Mouse (Mus musculus) macrophage (primary cell): ENCODE measurements at regions not wholly inside any gene's neighbourhood (a gene's known extent, or its start where the extent isn't known, plus 50 kb on each side); places are given as distances from the start of the nearest gene placed in this dataset.

Experiments
- H3K27ac ChIP-seq: fragments of 350-480 bp; formaldehyde crosslinking; 2 replicates; pipeline ENCODE4 v1.9.0; 2021
- H3K36me3 ChIP-seq: fragments of 350-480 bp; formaldehyde crosslinking; 2 replicates; pipeline ENCODE4 v1.9.0; 2021; ENCODE audit errors: inconsistent target
- H3K4me3 ChIP-seq: fragments of 350-480 bp; formaldehyde crosslinking; 2 replicates; pipeline ENCODE4 v1.9.0; 2021; ENCODE audit errors: inconsistent target
- H3K79me2 ChIP-seq: fragments of 350-480 bp; formaldehyde crosslinking; 2 replicates; pipeline ENCODE4 v1.9.0; 2021; ENCODE audit errors: inconsistent target
- WGBS: methylation state at CpG from one replicate; pipeline ENCODE4 v1.1.7; 2026; ENCODE audit warnings: inconsistent platforms; ENCODE audit not compliant: missing documents; 5-methylcytosine and 5-hydroxymethylcytosine counted together

DNA sequence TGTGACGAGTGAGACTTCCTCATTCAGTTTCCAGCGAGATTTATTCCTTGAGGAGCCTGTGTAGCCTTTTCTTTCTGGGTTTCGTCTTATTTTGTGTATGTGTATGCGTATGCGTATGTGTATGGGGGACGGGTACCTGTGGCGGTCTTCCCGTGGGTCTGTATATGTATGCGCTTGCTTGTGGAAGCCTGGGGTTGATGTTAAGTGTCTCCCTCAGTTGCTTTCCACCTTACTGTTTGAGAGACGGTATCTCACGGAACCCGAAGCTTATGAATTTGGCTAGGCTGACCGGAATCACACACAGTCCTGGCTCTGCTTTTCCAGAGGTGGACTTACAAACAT lies 87.1 kb downstream of the Ankrd50 start:
- 82% methylated on average over 13 of the region's 13 CpGs for WGBS
- Histone ChIP-seq H3K79me2 (no peaks in the 10 kb centered on the region), H3K36me3 (no peaks in the 10 kb centered on the region), H3K4me3 (no peak overlapping the region), H3K27ac (no peak overlapping the region)

DNA sequence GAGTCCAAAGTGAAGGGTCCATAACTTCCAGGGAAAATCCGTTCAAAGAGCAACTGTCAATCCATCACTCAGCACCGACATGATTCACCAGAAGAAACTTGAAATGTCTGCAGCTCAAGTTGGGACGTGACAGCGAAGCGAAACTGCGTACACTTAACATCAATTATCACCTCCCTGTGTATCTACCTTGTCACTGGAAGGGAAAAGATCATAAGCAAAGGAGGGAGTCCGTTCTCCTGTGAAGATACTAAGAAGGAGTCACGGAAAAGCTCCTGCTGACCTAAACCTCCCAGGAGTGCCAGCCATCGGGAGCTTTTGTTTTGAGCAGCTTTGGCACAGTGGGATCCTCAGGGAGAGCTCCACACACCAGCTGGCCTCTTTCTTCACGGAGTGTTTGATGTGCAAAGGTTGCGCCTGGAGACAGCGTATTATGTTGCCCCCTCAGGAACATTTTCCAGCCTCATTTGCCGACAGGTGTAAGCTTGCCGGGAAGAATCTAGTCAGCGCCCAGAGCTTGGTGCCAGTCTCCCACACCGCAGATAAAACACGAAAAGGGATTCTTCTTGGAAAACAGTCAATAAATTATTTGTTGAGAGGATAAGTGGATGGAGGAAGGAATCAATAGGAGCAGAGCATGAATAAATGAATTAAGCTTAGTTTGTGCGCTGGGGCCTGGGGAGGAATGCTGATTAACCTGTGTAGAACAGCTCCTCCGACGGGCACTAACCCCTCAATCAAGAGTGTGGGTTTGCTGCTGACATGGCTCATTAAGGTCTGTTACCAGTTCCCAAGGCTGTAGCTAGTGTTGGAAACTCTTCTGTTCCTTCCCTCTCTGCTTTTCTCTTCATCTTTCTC lies 87.7 kb downstream of the Ankrd50 start:
- H3K36me3 ChIP-seq: no peaks in the 10 kb centered on the region
- WGBS: 70% methylated on average over 20 of the region's 20 CpGs
- no peak overlapping the region for H3K27ac ChIP-seq
- H3K79me2 ChIP-seq: no peaks in the 10 kb centered on the region
- no peak overlapping the region for H3K4me3 ChIP-seq

DNA sequence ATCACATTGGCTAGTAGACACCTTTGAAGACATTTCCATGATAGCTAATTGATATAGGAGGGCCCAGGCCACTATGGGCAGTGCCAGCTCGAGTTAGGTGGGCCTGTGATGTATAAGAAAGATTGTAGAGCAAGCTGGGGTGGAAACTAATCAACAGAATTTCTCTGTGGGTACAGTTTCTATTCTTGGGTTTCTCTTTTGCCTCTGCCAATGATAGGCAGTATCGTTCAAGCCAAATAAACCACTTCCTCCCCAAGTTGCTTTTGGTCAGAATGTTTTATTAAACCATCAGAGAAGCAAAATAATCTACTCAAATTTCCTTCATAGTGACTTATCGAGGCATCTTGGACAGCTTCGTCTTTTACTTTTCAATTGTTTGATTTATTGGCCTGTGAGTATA lies 90.3 kb downstream of the Ankrd50 start:
- WGBS: 11% methylated on average over 4 of the region's 4 CpGs
- Histone ChIP-seq H3K36me3 (no peaks in the 10 kb centered on the region), H3K79me2 (no peaks in the 10 kb centered on the region), H3K27ac (no peak overlapping the region), H3K4me3 (no peak overlapping the region)

DNA sequence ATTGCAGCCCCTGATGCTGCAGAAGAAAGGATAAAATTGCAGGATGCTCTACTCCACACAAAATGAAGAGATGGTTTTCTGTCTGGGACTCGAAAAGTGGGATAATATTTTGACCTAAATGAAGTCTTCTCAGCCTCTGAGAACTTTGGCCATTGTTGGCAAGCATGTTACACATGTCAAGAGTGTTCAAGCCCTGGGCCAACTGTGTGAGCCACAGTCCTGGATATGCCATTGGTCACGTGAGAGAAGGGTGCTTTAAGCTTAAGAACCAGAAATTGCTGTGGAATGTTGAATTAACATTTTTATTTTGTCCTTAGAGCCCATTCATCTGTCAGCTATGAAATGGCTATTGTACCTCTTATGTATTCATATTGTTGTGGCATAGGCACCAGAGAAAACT lies 95.0 kb downstream of the Ankrd50 start:
- Histone ChIP-seq H3K4me3 (no peak overlapping the region), H3K36me3 (no peaks in the 10 kb centered on the region), H3K27ac (no peak overlapping the region), H3K79me2 (no peaks in the 10 kb centered on the region)
- 92% methylated on average over 2 of the region's 2 CpGs for WGBS

DNA sequence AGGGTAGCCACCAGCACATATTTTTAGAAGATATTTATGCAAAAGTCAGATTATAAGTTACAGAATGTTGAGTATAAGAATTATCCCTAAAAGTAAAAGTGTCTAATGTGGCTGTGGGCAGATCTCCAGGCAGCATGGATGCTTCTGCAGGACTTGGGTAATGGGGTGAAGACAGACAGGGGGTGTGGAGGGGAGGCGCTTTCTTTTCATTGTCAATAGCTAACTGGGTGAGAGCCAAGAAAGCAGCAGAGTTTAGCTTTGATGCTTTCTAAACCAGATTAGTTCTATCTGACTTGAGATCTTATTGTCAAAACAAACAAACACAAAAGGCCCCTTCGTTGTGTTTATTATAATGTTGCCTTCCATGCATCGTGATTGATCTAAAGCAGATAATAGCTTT lies 95.7 kb downstream of the Ankrd50 start:
- H3K4me3 ChIP-seq: no peak overlapping the region
- 93% methylated on average over 3 of the region's 3 CpGs for WGBS
- H3K79me2 ChIP-seq: no peaks in the 10 kb centered on the region
- H3K27ac ChIP-seq: no peak overlapping the region
- H3K36me3 ChIP-seq: no peaks in the 10 kb centered on the region

DNA sequence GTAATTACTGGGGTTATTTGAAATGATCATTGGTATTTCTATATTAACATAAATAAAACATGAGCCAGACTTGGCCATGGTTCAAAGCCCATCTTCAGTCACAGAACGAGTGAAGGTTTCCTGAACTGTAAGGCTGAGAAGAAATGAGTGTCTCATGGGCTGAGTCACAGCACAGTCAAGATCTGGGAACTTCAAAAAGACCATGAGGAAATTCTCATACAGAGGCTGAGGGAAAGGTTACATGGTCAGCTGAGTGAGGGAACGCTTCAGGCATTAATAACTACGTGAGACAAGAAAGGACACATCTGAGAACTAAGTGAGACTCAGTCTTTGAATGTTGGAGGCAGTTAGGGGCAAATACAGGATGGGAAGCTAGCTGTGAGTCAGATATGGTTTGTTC lies 101.9 kb downstream of the Ankrd50 start:
- WGBS: 75% methylated on average over 3 of the region's 3 CpGs
- H3K79me2 ChIP-seq: no peaks in the 10 kb centered on the region
- no peaks in the 10 kb centered on the region for H3K36me3 ChIP-seq
- no peak overlapping the region for H3K4me3 ChIP-seq
- H3K27ac ChIP-seq: no peak overlapping the region

DNA sequence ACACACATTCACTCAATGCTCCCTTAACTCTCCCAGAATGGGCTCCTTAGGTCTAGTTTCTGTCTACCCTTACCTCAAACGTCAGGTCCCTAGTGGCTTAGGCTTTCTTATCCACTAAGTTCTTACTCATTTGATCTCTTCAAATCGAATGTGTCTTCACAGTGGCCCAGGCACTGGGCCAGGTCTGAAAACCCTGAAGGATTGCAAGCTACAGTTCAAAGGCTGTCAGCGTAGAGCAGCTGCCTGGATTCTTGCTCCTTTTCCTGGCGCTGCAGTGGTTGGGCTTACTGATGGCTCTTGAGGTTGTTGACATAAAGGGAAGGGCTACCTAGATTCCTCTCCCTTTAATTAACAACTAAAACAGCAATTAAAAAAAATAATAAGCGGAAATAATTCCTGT lies 103.0 kb downstream of the Ankrd50 start:
- H3K36me3 ChIP-seq: no peaks in the 10 kb centered on the region
- H3K27ac ChIP-seq: no peak overlapping the region
- WGBS: 90% methylated on average over 5 of the region's 5 CpGs

DNA sequence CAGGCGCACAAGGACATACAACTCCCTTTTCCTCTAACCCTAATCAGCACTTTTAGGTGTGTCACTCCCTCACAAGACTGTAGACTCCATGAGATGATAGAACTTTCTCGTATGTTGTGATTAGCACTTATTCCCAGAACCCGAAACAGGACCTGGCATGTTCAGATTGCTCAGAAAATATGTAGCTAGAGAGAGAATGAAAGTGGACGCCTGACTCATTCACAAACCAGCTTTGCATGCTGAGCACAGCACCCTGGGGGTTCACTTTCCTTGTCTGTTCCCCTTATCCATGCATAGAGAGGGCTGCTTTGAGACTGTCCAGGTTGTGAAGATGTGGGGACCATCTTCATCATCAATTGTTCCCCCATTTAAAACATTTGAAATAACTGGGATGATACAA lies 111.0 kb downstream of the Ankrd50 start:
- Histone ChIP-seq H3K27ac (no peak overlapping the region), H3K79me2 (no peaks in the 10 kb centered on the region), H3K4me3 (no peak overlapping the region), H3K36me3 (no peaks in the 10 kb centered on the region)
- 89% methylated on average over 4 of the region's 4 CpGs for WGBS

More for the DNA sequence above, 103.0 kb downstream of the Ankrd50 start:
- no peak overlapping the region for H3K4me3 ChIP-seq
- no peaks in the 10 kb centered on the region for H3K79me2 ChIP-seq

DNA sequence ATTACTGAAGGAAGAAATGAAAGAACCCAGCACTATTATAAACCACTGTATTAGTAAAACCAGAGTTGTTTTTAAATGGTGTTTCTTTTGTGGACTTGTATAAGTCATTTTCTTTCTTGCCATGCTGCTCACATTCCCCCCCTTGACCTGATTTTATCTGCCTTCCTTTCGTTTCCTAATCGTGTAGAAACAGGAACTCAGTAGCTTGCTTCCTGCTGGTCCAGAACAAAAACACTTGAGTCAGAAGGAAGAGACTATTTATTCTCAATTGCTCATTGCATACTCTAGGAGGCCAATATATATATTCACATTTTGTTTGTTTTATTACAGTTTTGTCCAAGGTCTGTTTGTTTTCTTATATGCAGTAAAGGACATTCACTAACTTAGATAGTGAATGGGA lies 112.9 kb downstream of the Ankrd50 start:
- Histone ChIP-seq H3K36me3 (no peaks in the 10 kb centered on the region), H3K4me3 (no peak overlapping the region), H3K79me2 (no peaks in the 10 kb centered on the region), H3K27ac (no peak overlapping the region)
- 5% methylated on average over 2 of the region's 2 CpGs for WGBS

DNA sequence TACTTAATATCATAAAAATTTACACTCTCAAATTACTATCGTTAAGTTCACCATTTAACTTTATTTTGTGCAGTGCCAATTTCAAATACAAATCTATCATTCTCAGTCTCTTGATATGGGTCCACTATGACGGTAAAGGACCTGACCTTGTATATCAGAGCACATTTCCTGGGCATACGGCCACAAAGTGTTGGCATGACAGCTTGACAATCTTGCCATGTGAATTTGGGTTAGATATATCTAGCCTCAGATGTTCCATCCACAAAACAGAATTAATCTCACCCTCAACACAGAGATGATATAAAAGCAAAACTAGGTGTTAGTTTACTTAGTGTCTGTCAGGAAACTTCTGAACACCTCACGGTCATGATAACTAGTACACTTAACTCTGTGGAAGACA lies 120.8 kb downstream of the Ankrd50 start:
- Histone ChIP-seq H3K36me3 (no peaks in the 10 kb centered on the region), H3K79me2 (no peaks in the 10 kb centered on the region), H3K27ac (no peak overlapping the region), H3K4me3 (no peak overlapping the region)
- WGBS: 97% methylated on average over 4 of the region's 4 CpGs

DNA sequence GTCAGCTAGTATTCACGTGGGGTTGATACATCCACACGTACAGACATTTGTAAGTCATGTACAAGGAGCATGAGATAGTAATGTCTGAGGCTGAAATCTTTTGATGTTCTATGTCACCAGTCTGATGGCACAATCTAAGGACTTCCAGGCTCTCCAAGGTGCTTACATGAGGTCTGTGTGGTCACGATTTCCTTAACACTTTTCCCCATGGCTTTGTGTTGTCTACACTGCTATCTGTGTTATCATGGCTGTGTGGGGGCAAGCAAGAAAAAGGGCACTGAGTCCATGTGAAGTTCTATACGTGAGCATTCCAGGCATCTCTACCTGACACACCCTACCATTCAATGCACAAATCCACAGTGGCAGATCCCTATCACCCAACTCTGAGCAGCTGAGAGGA lies 123.2 kb downstream of the Ankrd50 start:
- Histone ChIP-seq H3K4me3 (no peak overlapping the region), H3K36me3 (no peaks in the 10 kb centered on the region), H3K27ac (no peak overlapping the region), H3K79me2 (no peaks in the 10 kb centered on the region)
- 74% methylated on average over 4 of the region's 4 CpGs for WGBS

DNA sequence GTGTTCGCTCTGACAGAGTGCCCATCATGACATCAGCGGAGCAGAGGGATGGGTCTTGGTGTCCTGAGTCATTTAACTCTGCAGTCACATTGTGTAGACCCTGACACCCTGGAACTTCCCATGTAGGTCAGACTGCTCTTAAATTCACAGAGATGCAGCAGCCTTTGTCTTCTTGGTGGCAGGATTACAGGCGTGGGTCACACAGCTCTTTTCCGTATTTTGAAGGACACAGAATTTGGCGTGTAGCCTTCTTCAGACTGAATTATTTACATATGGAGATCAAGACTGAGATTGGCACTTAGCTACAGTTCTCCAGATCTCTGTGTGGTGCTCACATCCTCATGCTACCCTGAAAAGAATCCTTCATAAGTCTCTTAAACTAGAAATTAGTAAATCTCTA lies 123.7 kb downstream of the Ankrd50 start:
- Histone ChIP-seq H3K27ac (no peak overlapping the region), H3K4me3 (no peak overlapping the region), H3K79me2 (no peaks in the 10 kb centered on the region), H3K36me3 (no peaks in the 10 kb centered on the region)
- 94% methylated on average over 5 of the region's 5 CpGs for WGBS

DNA sequence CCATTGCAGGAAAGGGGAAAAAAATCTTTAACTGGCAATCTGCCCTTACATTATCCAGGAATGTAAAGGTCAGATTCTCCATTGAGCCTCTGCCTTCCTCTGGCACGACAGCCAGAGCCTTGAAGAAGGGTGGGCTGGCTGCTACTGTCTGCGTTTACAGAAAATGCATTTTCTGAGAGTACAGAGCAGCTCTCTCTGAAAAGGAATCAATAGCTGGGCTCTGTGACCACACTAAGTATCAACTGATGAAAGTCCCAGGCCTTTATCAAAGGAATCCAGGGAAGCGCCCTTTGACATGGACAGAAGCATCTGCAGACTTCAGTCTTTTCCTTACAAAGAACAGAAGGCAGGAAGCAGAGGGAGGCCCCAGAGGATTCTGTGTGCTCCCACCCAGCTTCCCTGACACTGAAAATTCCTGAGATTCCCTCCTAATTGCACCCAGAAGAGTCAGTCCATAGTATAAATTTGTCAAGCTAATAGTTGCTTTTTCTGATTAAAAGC lies 124.2 kb downstream of the Ankrd50 start:
- Histone ChIP-seq H3K27ac (no peak overlapping the region), H3K36me3 (no peaks in the 10 kb centered on the region), H3K79me2 (no peaks in the 10 kb centered on the region), H3K4me3 (no peak overlapping the region)
- WGBS: 97% methylated on average over 3 of the region's 3 CpGs

DNA sequence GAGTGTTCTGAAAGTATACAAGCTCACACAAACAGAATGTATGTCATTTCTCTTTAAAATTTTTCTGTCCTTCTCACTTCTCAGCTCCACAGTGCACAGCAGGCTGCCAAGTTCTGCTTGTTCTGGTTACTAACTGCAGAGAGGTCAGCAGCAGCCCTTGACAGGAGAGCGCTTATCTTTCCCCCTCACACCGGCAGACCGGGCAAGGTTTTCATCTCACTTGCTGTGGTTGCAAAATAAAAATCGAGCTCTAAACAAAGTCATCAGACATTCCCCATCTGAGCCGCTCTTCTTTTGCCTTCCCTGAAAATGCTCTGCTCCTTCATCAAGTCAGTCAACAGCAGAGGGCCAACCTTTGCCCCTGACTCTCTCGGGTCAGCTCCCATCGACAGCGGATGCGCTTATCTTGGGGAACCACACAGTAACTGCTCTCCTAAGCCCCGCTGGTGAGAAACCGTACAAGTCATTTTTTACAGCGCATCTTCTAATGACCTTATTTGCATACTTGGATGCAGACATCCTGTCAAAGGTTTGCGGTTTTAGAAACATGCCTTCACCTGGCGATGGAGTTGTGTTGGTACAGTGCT lies 126.6 kb downstream of the Ankrd50 start:
- Histone ChIP-seq H3K27ac (no peak overlapping the region), H3K4me3 (no peak overlapping the region), H3K79me2 (no peaks in the 10 kb centered on the region), H3K36me3 (no peaks in the 10 kb centered on the region)
- 20% methylated on average over 14 of the region's 14 CpGs for WGBS

DNA sequence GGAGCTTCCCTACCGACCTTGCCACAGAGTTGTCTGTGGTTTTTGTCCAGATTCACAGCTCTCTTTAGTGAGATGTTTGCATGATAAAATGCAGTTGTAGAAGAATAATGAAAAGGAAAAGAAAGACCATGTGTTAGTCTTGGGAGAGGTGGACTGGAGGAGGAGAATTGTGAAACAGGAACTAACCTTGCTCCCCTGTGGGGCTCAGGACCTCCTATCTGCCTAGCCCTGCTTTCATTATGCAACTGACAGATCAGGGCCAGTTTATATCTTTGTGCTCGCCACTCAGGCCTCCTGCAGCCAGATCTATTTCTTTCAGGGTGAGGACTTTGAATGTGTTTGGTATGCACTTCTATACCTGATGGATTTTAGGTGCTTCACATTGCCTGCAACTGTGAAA lies 140.4 kb downstream of the Ankrd50 start:
- Histone ChIP-seq H3K36me3 (no peaks in the 10 kb centered on the region), H3K79me2 (no peaks in the 10 kb centered on the region), H3K4me3 (no peak overlapping the region), H3K27ac (no peak overlapping the region)
- WGBS: 7% methylated on average over 2 of the region's 2 CpGs
